Mouse (Mus musculus): ENCODE results near the gene Olfr55.
"Not testable (repeated sequence)": the region's sequence is repeated elsewhere in the genome, so short reads cannot be mapped to it uniquely, and the experiment has no call there.

Gene Olfr55

DNA sequence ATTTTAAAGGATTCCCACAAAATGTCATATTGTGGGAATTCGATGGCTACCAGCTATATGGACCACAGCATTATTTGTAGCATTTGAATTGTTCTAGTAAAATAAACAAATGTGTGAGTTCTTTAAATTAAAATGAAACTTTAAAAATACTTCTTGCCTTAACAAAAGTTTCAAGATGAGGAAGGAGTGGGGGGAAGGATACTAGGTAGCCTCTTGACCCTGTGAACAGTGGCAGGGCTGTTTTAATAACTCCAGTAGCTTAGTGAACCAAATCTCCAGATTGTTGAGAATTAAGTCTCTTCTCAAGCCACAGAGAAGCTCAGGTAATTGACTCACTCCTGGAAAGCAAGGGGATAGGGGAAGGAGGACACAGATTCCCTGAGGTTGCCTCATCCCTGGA, at the start of gene Olfr55:
Olfr55 (plus strand) TSS at position 301 of the 400 bp plus-strand sequence.
- DNase-seq (ENCODE audit: low spot score), result not testable (repeated sequence)

GRCm38 (mm10) chr17:33124546-33124945, 43.7 kb upstream of the Olfr55 start:
- no peak for DNase-seq (ENCODE audit: low spot score)

- no peak for DNase-seq (ENCODE audit: low spot score)
Measured at GRCm38 (mm10) chr17:33126257-33126656, 42.0 kb upstream of the Olfr55 start.

GRCm38 (mm10) chr17:33139261-33139820, 28.9 kb upstream of the Olfr55 start, which contains the start of gene Morc2b:
Gene Morc2b (minus strand): TSS chr17:33139683.
- no peak for DNase-seq (ENCODE audit: low spot score)

DNA sequence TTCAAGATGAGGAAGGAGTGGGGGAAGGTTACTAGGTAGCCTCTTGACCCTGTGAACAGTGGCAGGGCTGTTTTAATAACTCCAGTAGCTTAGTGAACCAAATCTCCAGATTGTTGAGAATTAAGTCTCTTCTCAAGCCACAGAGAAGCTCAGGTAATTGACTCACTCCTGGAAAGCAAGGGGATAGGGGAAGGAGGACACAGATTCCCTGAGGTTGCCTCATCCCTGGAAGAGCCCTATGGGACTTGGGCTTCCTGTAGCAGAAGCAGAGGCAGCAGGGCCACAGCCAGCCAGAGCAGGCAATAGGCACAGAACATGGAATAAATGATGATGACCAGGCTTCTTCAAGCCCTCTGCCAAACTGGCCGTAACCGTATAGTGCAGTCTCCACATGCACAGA, 22.8 kb downstream of the Olfr55 start, which contains the start of gene Olfr239:
Olfr239 (plus strand) TSS at position 301 of the 400 bp plus-strand sequence.
- DNase-seq (ENCODE audit: low spot score), result not testable (repeated sequence)

DNA sequence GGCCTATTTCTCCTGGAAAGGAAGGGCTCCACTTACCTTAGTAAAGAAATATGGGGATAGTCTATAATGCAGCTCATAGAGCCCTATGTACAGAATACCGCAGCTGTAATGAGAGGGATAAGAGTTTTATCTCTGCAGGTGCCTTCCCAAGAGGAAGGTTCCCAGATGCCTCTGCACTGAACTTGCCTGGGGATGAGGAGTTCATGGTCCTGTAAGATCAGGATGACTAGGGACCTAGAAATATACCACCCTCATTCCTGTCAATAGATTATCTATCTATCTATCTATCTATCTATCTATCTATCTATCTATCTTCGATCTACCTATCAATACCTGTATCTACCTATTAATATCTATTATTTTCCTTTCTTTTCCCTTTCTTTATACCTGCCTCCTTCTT, 53.3 kb downstream of the Olfr55 start, which contains the start of gene Olfr1564:
Olfr1564 (minus strand) TSS at position 101 of the 400 bp plus-strand sequence.
- DNase-seq (ENCODE audit: low spot score), result no peak

All from spleen, adult 12 weeks (tissue).